ENCODE assay signal across 8 mouse cellular contexts in genomic region chr12:8326825-8327674, GRCm38 (mm10). TPM values are rescaled to one million over a fixed set of nuclear protein-coding genes. Genes with fewer than 3 reads are reported as not detected.
A peak's percentile ranks its signal among the peaks of the same experiment; 100 is the strongest.
DNase-seq lines count a peak whose midpoint lies in the region; ATAC-seq and TF ChIP-seq lines count a peak whose summit lies in the region.

No protein-coding gene starts in this region.

- intact Hi-C loops in heart, postnatal 14 days (cut with DNase I) = loop anchor here (1.0 to 10.0 kb wide), 4 partner anchors 55 to 318 kb away; no protein-coding TSS in a partner anchor

- no peak overlapping the region for H3K4me3 ChIP-seq in E14TG2a.4 (replicated peaks; ENCODE audit: low read length)
- no peak overlapping the region for H3K4me3 ChIP-seq in forebrain, embryonic 14.5 days (ENCODE audit: low read depth, low read length)
- H3K4me3 ChIP-seq in liver, embryonic 16.5 days (ENCODE audit: low read depth, low read length) = no peak overlapping the region
- no peak overlapping the region for H3K4me3 ChIP-seq in neural tube, embryonic 14.5 days (ENCODE audit: low read depth, low read length)
- no peak overlapping the region for H3K4me3 ChIP-seq in testis, adult 2 months (ENCODE audit: control insufficient read depth, low read depth, low read length)

- H3K27me3 ChIP-seq in E14TG2a.4 (ENCODE audit: insufficient read depth, low read length) = no peaks in the 10 kb centered on the region
- H3K27me3 ChIP-seq in forebrain, embryonic 14.5 days (replicated peaks; ENCODE audit: control insufficient read depth, insufficient read depth, low read length) = no peaks in the 10 kb centered on the region
- no peaks in the 10 kb centered on the region for H3K27me3 ChIP-seq in liver, embryonic 16.5 days (ENCODE audit: control insufficient read depth, insufficient read depth, low read depth, low read length)
- no peaks in the 10 kb centered on the region for H3K27me3 ChIP-seq in neural tube, embryonic 14.5 days (ENCODE audit: control insufficient read depth, insufficient read depth, low read length)
- no peaks in the 10 kb centered on the region for H3K27me3 ChIP-seq in testis, adult 2 months (ENCODE audit: control insufficient read depth, insufficient read depth, low read length)

- peaks cover 53% of the 10 kb centered on the region for H3K4me1 ChIP-seq in E14TG2a.4 (replicated peaks; ENCODE audit: low read depth, low read length)
- H3K4me1 ChIP-seq in forebrain, embryonic 14.5 days (ENCODE audit: control insufficient read depth, insufficient read depth, low read length) = peaks cover 6% of the 10 kb centered on the region; the same call in 1 of the 2 replicates
- H3K4me1 ChIP-seq in liver, embryonic 16.5 days (ENCODE audit: control insufficient read depth, low read depth, low read length) = no peaks in the 10 kb centered on the region; the same call in 1 of the 2 replicates
- peaks cover 7% of the 10 kb centered on the region for H3K4me1 ChIP-seq in neural tube, embryonic 14.5 days (ENCODE audit: control insufficient read depth, insufficient read depth, low read length)
- H3K4me1 ChIP-seq in testis, adult 2 months (ENCODE audit: control insufficient read depth, insufficient read depth, low read length) = no peaks in the 10 kb centered on the region; the same call in 1 of the 2 replicates

- 16% methylated on average over 17 of the region's 17 CpGs for WGBS in forebrain, embryonic 14.5 days
- 41% methylated on average over 17 of the region's 17 CpGs for WGBS in large intestine, adult 2 months
- WGBS in liver, embryonic 16.5 days (ENCODE audit: insufficient replicate concordance) = 30% methylated on average over 17 of the region's 17 CpGs
- WGBS in neural tube, embryonic 14.5 days = 13% methylated on average over 17 of the region's 17 CpGs

- TF ChIP-seq POLR2A in testis, adult 2 months (IDR thresholded peaks at IDR 0.05; ENCODE audit: control insufficient read depth, low read depth, low read length) = no peak

- no peaks in the 10 kb centered on the region for H3K9me3 ChIP-seq in E14TG2a.4 (ENCODE audit: low read length)
- no peaks in the 10 kb centered on the region for H3K9me3 ChIP-seq in forebrain, embryonic 14.5 days (replicated peaks; ENCODE audit: control insufficient read depth, low read length)
- no peaks in the 10 kb centered on the region for H3K9me3 ChIP-seq in liver, embryonic 16.5 days (replicated peaks; ENCODE audit: control insufficient read depth, low read length)
- H3K9me3 ChIP-seq in neural tube, embryonic 14.5 days (ENCODE audit: control insufficient read depth, low read length) = no peaks in the 10 kb centered on the region

- ATAC-seq in forebrain, embryonic 14.5 days = peak; percentile 95
- peak; percentile 68 for ATAC-seq in liver, embryonic 16.5 days (ENCODE audit: low read depth)
- ATAC-seq in neural tube, embryonic 14.5 days (ENCODE audit: low read depth) = peak; percentile 95

- 0 out of 2 replicates have a peak overlapping the region, but pooled peaks have one; percentile 18 for H3K4me2 ChIP-seq in forebrain, embryonic 14.5 days (ENCODE audit: low read length)
- H3K4me2 ChIP-seq in liver, embryonic 16.5 days (ENCODE audit: low read depth, low read length) = no peak overlapping the region
- H3K4me2 ChIP-seq in neural tube, embryonic 14.5 days (ENCODE audit: low read depth, low read length) = 0 out of 2 replicates have a peak overlapping the region, but pooled peaks have one; percentile 6

- peak; percentile 82 for TF ChIP-seq CTCF in E14TG2a.4 (conservative IDR thresholded peaks at IDR 0.05; ENCODE audit: low read length)
- TF ChIP-seq CTCF in testis, adult 2 months (IDR thresholded peaks at IDR 0.05; ENCODE audit: control insufficient read depth, insufficient read depth, insufficient replicate concordance, low read depth, low read length) = peak; percentile 83

- H3K27ac ChIP-seq in forebrain, embryonic 14.5 days (ENCODE audit: low read depth, low read length) = peak overlapping the region; percentile 78
- H3K27ac ChIP-seq in liver, embryonic 16.5 days (ENCODE audit: low read length) = no peak overlapping the region
- peak overlapping the region; percentile 73 for H3K27ac ChIP-seq in neural tube, embryonic 14.5 days (ENCODE audit: low read depth, low read length)
- no peak overlapping the region for H3K27ac ChIP-seq in testis, adult 2 months (ENCODE audit: control insufficient read depth, insufficient read depth, low read depth, low read length)

- H3K9ac ChIP-seq in forebrain, embryonic 14.5 days (ENCODE audit: low read length) = peak overlapping the region; percentile 60
- no peak overlapping the region for H3K9ac ChIP-seq in liver, embryonic 16.5 days (ENCODE audit: low read depth, low read length)
- H3K9ac ChIP-seq in neural tube, embryonic 14.5 days (replicated peaks; ENCODE audit: low read depth, low read length) = peak overlapping the region; percentile 51

- DNase-seq in c-Kit-positive CD71-positive TER-119-positive erythroid progenitor cells, embryonic 14.5 days (ENCODE audit: low spot score) = peak; percentile 71
- peak; percentile 97 for DNase-seq in forebrain, embryonic 14.5 days (ENCODE audit: low spot score)
- DNase-seq in heart, postnatal 14 days = peak; percentile 97
- peak; percentile 63 for DNase-seq in large intestine, adult 2 months (ENCODE audit: low read depth, low spot score)

- peaks cover 63% of the 10 kb centered on the region for H3K36me3 ChIP-seq in E14TG2a.4 (ENCODE audit: insufficient read depth, low read length)
- peaks cover 16% of the 10 kb centered on the region; the same call in 1 of the 2 replicates for H3K36me3 ChIP-seq in forebrain, embryonic 14.5 days (ENCODE audit: control insufficient read depth, insufficient read depth, low read length)
- no peaks in the 10 kb centered on the region; the same call in 1 of the 2 replicates for H3K36me3 ChIP-seq in liver, embryonic 16.5 days (ENCODE audit: control insufficient read depth, insufficient read depth)
- H3K36me3 ChIP-seq in neural tube, embryonic 14.5 days (ENCODE audit: control insufficient read depth, insufficient read depth, low read length) = peaks cover under 1% of the 10 kb centered on the region; the same call in 1 of the 2 replicates
- H3K36me3 ChIP-seq in testis, adult 2 months (ENCODE audit: control insufficient read depth, insufficient read depth, low read length) = no peaks in the 10 kb centered on the region

RNA-seq across cellular contexts. Expression of gene Hs1bp3, which starts 13.8 kb away (rescaled TPM):
- 8.3 and 8.4 TPM in 2 replicates for polyA plus RNA-seq in forebrain, embryonic 14.5 days (2014; fragmentation: Nextera tagmentation; extraction: Ambion mirVana)
- 10 to 100 TPM; 11.9 to 12.9 TPM for total RNA-seq in heart, postnatal 14 days (2021)
- 11.5 and 12.6 TPM in 2 replicates for polyA plus RNA-seq in large intestine, adult 2 months (2012; rRNA removed)
- polyA plus RNA-seq in liver, embryonic 16.5 days (2015; fragmentation: Nextera tagmentation; extraction: Ambion mirVana) = 4.4 and 5.0 TPM in 2 replicates
- 6.0 and 6.2 TPM in 2 replicates for polyA plus RNA-seq in neural tube, embryonic 14.5 days (2014; fragmentation: Nextera tagmentation; extraction: Ambion mirVana)
- 1.5 and 1.8 TPM in 2 replicates for polyA plus RNA-seq in testis, adult 2 months (2012; rRNA removed)

RNA-seq across cellular contexts. Expression of gene Gdf7, which starts 25.3 kb away (rescaled TPM):
- polyA plus RNA-seq in forebrain, embryonic 14.5 days (2014; fragmentation: Nextera tagmentation; extraction: Ambion mirVana) = not detected in 2 replicates
- under 1 TPM; 0.41 to 0.65 TPM for total RNA-seq in heart, postnatal 14 days (2021)
- 0.05 TPM in 1 of 2 replicates, not detected in the other for polyA plus RNA-seq in large intestine, adult 2 months (2012; rRNA removed)
- not detected in 2 replicates for polyA plus RNA-seq in liver, embryonic 16.5 days (2015; fragmentation: Nextera tagmentation; extraction: Ambion mirVana)
- polyA plus RNA-seq in neural tube, embryonic 14.5 days (2014; fragmentation: Nextera tagmentation; extraction: Ambion mirVana) = 0.43 TPM in 1 of 2 replicates, not detected in the other
- polyA plus RNA-seq in testis, adult 2 months (2012; rRNA removed) = 0.06 and 0.18 TPM in 2 replicates

Comparison
In these comparisons a context has a peak if more than half of its experiments do, and no peak if none do; other contexts are left out.
1. H3K27ac ChIP-seq: peak in forebrain, embryonic 14.5 days (single experiment) and neural tube, embryonic 14.5 days (single experiment); none in liver, embryonic 16.5 days (single experiment) and testis, adult 2 months (single experiment).
2. Peak in every context shown above with its lines, with median percentiles within 50 percentile points of each other: DNase-seq and ATAC-seq.